Mouse (Mus musculus) CH12.LX (cell line): ENCODE data around the gene Sprn. TPM values are rescaled to one million over a fixed set of nuclear protein-coding genes. Genes with fewer than 3 reads are reported as not detected.

ENCODE experiments used
- DNase-seq: peaks from one replicate; pipeline ENCODE4 v3.0.0-alpha.2; 2013; ENCODE audit errors: extremely low read depth
- H3K27ac ChIP-seq: 2 replicates; pipeline ENCODE4 v1.5.1; 2012; ENCODE audit warnings: low read depth, mild to moderate bottlenecking, control low read depth, moderate library complexity; ENCODE audit not compliant: insufficient read depth
- H3K27me3 ChIP-seq: replicated peaks from 2 replicates; pipeline ENCODE3; 2012; ENCODE audit warnings: inconsistent platforms
- H3K36me3 ChIP-seq, 2 experiments: replicated peaks in 1 of 2; 2 replicates each; pipeline versions ENCODE3 to v1.6.1; 2012; ENCODE audit warnings: inconsistent platforms in 1 of 2, low read length in 1 of 2, mild to moderate bottlenecking in 1 of 2, mixed read lengths in 1 of 2, moderate library complexity in 1 of 2; ENCODE audit not compliant: control insufficient read depth in 1 of 2, insufficient read depth in 1 of 2
- H3K4me1 ChIP-seq, 2 experiments: 2 replicates each; pipeline ENCODE4 v1.6.1; 2012; ENCODE audit warnings: inconsistent platforms in 1 of 2, moderate library complexity in 1 of 2; ENCODE audit not compliant: insufficient read depth in 2 of 2, control insufficient read depth in 1 of 2
- H3K4me2 ChIP-seq: 2 replicates; pipeline ENCODE4 v1.6.1; 2012; ENCODE audit warnings: low read depth, mild to moderate bottlenecking, control low read depth; ENCODE audit not compliant: poor library complexity, insufficient read depth, severe bottlenecking
- H3K4me3 ChIP-seq, 3 experiments: fragments of 150-350 bp in 1 of 3; sonication (generic) in 1 of 3; replicated peaks in 1 of 3; 2 replicates each; pipeline versions ENCODE3 to v1.5.1; 2011 to 2012; ENCODE audit warnings: low read depth in 2 of 3, low read length in 2 of 3, mild to moderate bottlenecking in 2 of 3, moderate library complexity in 2 of 3, control low read depth in 1 of 3, improper control_type of control experiment in 1 of 3, inconsistent platforms in 1 of 3, mixed read lengths in 1 of 3; ENCODE audit not compliant: poor library complexity in 1 of 3
- H3K79me2 ChIP-seq: replicated peaks from 2 replicates; pipeline ENCODE4 v1.6.1; 2012; ENCODE audit warnings: mild to moderate bottlenecking, moderate library complexity; ENCODE audit not compliant: control insufficient read depth, poor library complexity, insufficient read depth, severe bottlenecking; ENCODE audit errors: extremely low read depth
- H3K9ac ChIP-seq: 2 replicates; pipeline ENCODE4 v1.6.1; 2012; ENCODE audit warnings: low read depth, mild to moderate bottlenecking, control low read depth, moderate library complexity; ENCODE audit not compliant: insufficient read depth
- H3K9me3 ChIP-seq: replicated peaks from 2 replicates; pipeline ENCODE3; 2012; ENCODE audit warnings: low read length, inconsistent platforms, mixed read lengths
- CTCF ChIP-seq, 2 experiments: IDR thresholded peaks in 1 of 2; conservative IDR thresholded peaks in 1 of 2; 2 replicates each; pipeline ENCODE4 v1.5.1; 2011 to 2012; ENCODE audit warnings: low read depth in 2 of 2, low read length in 2 of 2, improper control_type of control experiment in 1 of 2, inconsistent platforms in 1 of 2, mild to moderate bottlenecking in 1 of 2, moderate library complexity in 1 of 2
- E2F4 ChIP-seq: IDR thresholded peaks from 2 replicates; pipeline ENCODE4 v1.6.1; 2011; ENCODE audit warnings: low read depth, low read length, improper control_type of control experiment; ENCODE audit not compliant: insufficient replicate concordance
- ETS1 ChIP-seq: conservative IDR thresholded peaks from 2 replicates; pipeline ENCODE4 v1.6.1; 2012; ENCODE audit warnings: low read depth, mild to moderate bottlenecking, inconsistent platforms, low read length, improper control_type of control experiment, moderate library complexity
- JUN ChIP-seq: IDR thresholded peaks from 2 replicates; pipeline ENCODE4 v1.6.1; 2011; ENCODE audit warnings: low read depth, mild to moderate bottlenecking, low read length, improper control_type of control experiment, moderate library complexity; ENCODE audit not compliant: insufficient read depth
- JUND ChIP-seq: conservative IDR thresholded peaks from 2 replicates; pipeline ENCODE4 v1.6.1; 2011; ENCODE audit warnings: low read depth, low read length, improper control_type of control experiment
- KAT2A ChIP-seq: IDR thresholded peaks from 2 replicates; pipeline ENCODE4 v1.6.1; 2012; ENCODE audit warnings: low read length, improper control_type of control experiment, inconsistent platforms; ENCODE audit not compliant: insufficient replicate concordance
- MAFK ChIP-seq: IDR thresholded peaks from 2 replicates; pipeline ENCODE4 v1.6.1; 2011; ENCODE audit warnings: low read length, improper control_type of control experiment; ENCODE audit not compliant: insufficient replicate concordance
- MAX ChIP-seq: IDR thresholded peaks from 2 replicates; pipeline ENCODE4 v1.6.1; 2011; ENCODE audit warnings: low read length, improper control_type of control experiment
- MXI1 ChIP-seq: IDR thresholded peaks from 2 replicates; pipeline ENCODE4 v1.6.1; 2011; ENCODE audit warnings: mild to moderate bottlenecking, low read depth, low read length, improper control_type of control experiment
- MYC ChIP-seq: IDR thresholded peaks from 2 replicates; pipeline ENCODE4 v1.6.1; 2011; ENCODE audit warnings: low read depth, mild to moderate bottlenecking, improper control_type of control experiment, low read length
- NRF1 ChIP-seq: IDR thresholded peaks from 2 replicates; pipeline ENCODE4 v1.6.1; 2014; ENCODE audit warnings: low read depth, mild to moderate bottlenecking, inconsistent platforms, low read length, improper control_type of control experiment, moderate library complexity
- RAD21 ChIP-seq: IDR thresholded peaks from 2 replicates; pipeline ENCODE4 v1.6.1; 2011; ENCODE audit warnings: low read depth, mild to moderate bottlenecking, low read length, improper control_type of control experiment, moderate library complexity
- RCOR1 ChIP-seq: conservative IDR thresholded peaks from 2 replicates; pipeline ENCODE4 v1.6.1; 2012; ENCODE audit warnings: low read depth, mild to moderate bottlenecking, inconsistent platforms, low read length, improper control_type of control experiment
- SMC3 ChIP-seq: IDR thresholded peaks from 2 replicates; pipeline ENCODE4 v1.6.1; 2011; ENCODE audit warnings: low read depth, low read length, improper control_type of control experiment
- USF1 ChIP-seq: IDR thresholded peaks from 2 replicates; pipeline ENCODE4 v1.6.1; 2014; ENCODE audit warnings: low read depth, mild to moderate bottlenecking, inconsistent platforms, low read length, improper control_type of control experiment
- USF2 ChIP-seq: conservative IDR thresholded peaks from 2 replicates; pipeline ENCODE4 v1.6.1; 2011; ENCODE audit warnings: low read depth, low read length, improper control_type of control experiment
- ZC3H11A ChIP-seq: IDR thresholded peaks from 2 replicates; pipeline ENCODE4 v1.6.1; 2012; ENCODE audit warnings: low read depth, mild to moderate bottlenecking, inconsistent platforms, low read length, improper control_type of control experiment
- ZNF384 ChIP-seq: IDR thresholded peaks from 2 replicates; pipeline ENCODE4 v1.6.1; 2012; ENCODE audit warnings: low read depth, low read length, improper control_type of control experiment, inconsistent platforms
- dilution Hi-C: fragments of 300-500 bp; cut with MboI; formaldehyde crosslinking; loops from 2 replicates; pipeline ENCODE4 v1.14.3; 2020; ENCODE audit warnings: low sequenced_read_pairs; ENCODE audit not compliant: extremely low pct_unique_long_range_greater_than_20kb, extremely low pct_ligation_motif_present
- in situ Hi-C: fragments of 300-500 bp; cut with MboI; formaldehyde crosslinking; loops from 3 replicates; pipeline ENCODE4 v1.14.3; 2019; ENCODE audit warnings: low sequenced_read_pairs, low pct_ligation_motif_present, low pct_unique_long_range_greater_than_20kb, mixed read lengths
- polyA plus RNA-seq: library from polyadenylated mRNA; unstranded; fragments of >175 nt; gene quantifications from 2 replicates; pipeline ENCODE4 v1.2.1, GENCODE M21; 2012; ENCODE audit warnings: low read depth; ENCODE audit not compliant: insufficient read length
- total RNA-seq, 2 experiments: library from RNA; depleted of rRNA; stranded (reverse); fragments of 300-350 nt in 1 of 2; fragments of >200 nt in 1 of 2; gene quantifications; 2 replicates each; pipeline ENCODE4 v1.2.3; 2012 to 2014

Sprn gene
- total and polyA plus RNA-seq, 3 experiments: not detected

GRCm38 (mm10) chr7:140167950-140168349 lies 13.3 kb upstream of the Sprn start:
- dilution Hi-C loops (no loop called here), in situ Hi-C loops (no loop called here)
- peaks cover 71% of the 10 kb centered on the region for H3K27me3 ChIP-seq

GRCm38 (mm10) chr7:140164664-140165063 lies 10.0 kb upstream of the Sprn start, which contains the start of gene Olfr522:
Gene Olfr522, minus strand, starts transcription at chr7:140164764.
- Histone ChIP-seq H3K9me3 (peaks cover 1% of the 10 kb centered on the region), H3K4me2 (no peak within 1 kb of the TSS), H3K4me1 (peaks cover 2 to 5% of the 10 kb centered on the region in 2 experiments), H3K9ac (no peak within 1 kb of the TSS), H3K27ac (no peak within 1 kb of the TSS), H3K4me3 (no peak within 1 kb of the TSS), H3K36me3 (no peaks in the 10 kb centered on the region), H3K79me2 (no peaks in the 10 kb centered on the region), H3K27me3 (peaks cover 79% of the 10 kb centered on the region)
- TF ChIP-seq KAT2A: no peak
- no peak for TF ChIP-seq MYC
- TF ChIP-seq RAD21: no peak
- TF ChIP-seq USF1: no peak
- no peak for TF ChIP-seq ETS1
- TF ChIP-seq NRF1: no peak
- no peak for TF ChIP-seq MXI1
- TF ChIP-seq USF2: no peak
- in situ Hi-C loops: no loop called here
- no peak for DNase-seq
- dilution Hi-C loops: no loop called here

More at GRCm38 (mm10) chr7:140167950-140168349, 13.3 kb upstream of the Sprn start:
- Histone ChIP-seq H3K4me1 (peaks cover 2 to 5% of the 10 kb centered on the region in 2 experiments), H3K36me3 (no peaks in the 10 kb centered on the region), H3K4me2 (no peak overlapping the region), H3K9ac (no peak overlapping the region), H3K27ac (no peak overlapping the region), H3K79me2 (no peaks in the 10 kb centered on the region), H3K4me3 (no peak overlapping the region), H3K9me3 (peaks cover 8% of the 10 kb centered on the region)
- no peak for TF ChIP-seq E2F4
- no peak for TF ChIP-seq MXI1
- no peak for TF ChIP-seq RCOR1
- no peak for TF ChIP-seq SMC3
- no peak for TF ChIP-seq ZC3H11A
- no peak for TF ChIP-seq JUN
- no peak for TF ChIP-seq JUND
- no peak for TF ChIP-seq MAFK
- no peak for TF ChIP-seq MAX
- no peak for TF ChIP-seq ZNF384
- no peak for TF ChIP-seq CTCF (conservative IDR thresholded peaks at IDR 0.05 in 1 of 2, IDR thresholded peaks at IDR 0.05 in 1 of 2; ENCODE audit: low read depth in 2 of 2, low read length in 2 of 2)
- DNase-seq: no peak
